Mouse (Mus musculus): ENCODE measurements around the gene Swap70. TPM values are rescaled to one million over a fixed set of nuclear protein-coding genes. Genes with fewer than 3 reads are reported as not detected.

The Swap70 gene
- polyA plus RNA-seq, 1 experiment from 2014 or later: 22.7 TPM

GRCm38 (mm10) chr7:110281435-110282256 is 60.1 kb downstream of the Swap70 start:
- DNase-seq (ENCODE audit: low spot score): no peak
- Histone ChIP-seq H3K9ac (replicated peaks; ENCODE audit: low read length) (no peak overlapping the region), H3K27me3 (ENCODE audit: control insufficient read depth, insufficient read depth, low read length) (no peaks in the 10 kb centered on the region), H3K9me3 (replicated peaks; ENCODE audit: control insufficient read depth, low read length) (no peaks in the 10 kb centered on the region), H3K36me3 (replicated peaks; ENCODE audit: control insufficient read depth, insufficient read depth, low read depth, low read length) (peaks cover 6% of the 10 kb centered on the region), H3K4me3 (ENCODE audit: low read depth, low read length) (no peak overlapping the region), H3K27ac (replicated peaks; ENCODE audit: low read depth, low read length) (no peak overlapping the region), H3K4me2 (ENCODE audit: low read depth, low read length) (no peak overlapping the region), H3K4me1 (ENCODE audit: control insufficient read depth, insufficient read depth, low read length) (no peaks in the 10 kb centered on the region)
- ATAC-seq (replicated peaks; ENCODE audit: insufficient number of reproducible peaks, low FRiP score, low TSS enrichment, low read depth): no peak
- 90% methylated on average over 11 of the region's 11 CpGs for WGBS

- H3K4me2 ChIP-seq (ENCODE audit: low read depth, low read length): no peak overlapping the region
- WGBS: 83% methylated on average over 11 of the region's 11 CpGs
- DNase-seq (ENCODE audit: low spot score): no peak
- H3K9me3 ChIP-seq (replicated peaks; ENCODE audit: control insufficient read depth, low read length): no peaks in the 10 kb centered on the region
- H3K36me3 ChIP-seq (replicated peaks; ENCODE audit: control insufficient read depth, insufficient read depth, low read depth, low read length): peaks cover 6% of the 10 kb centered on the region
- no peak overlapping the region for H3K27ac ChIP-seq (replicated peaks; ENCODE audit: low read depth, low read length)
- no peak overlapping the region for H3K4me3 ChIP-seq (ENCODE audit: low read depth, low read length)
- no peaks in the 10 kb centered on the region for H3K4me1 ChIP-seq (ENCODE audit: control insufficient read depth, insufficient read depth, low read length)
- ATAC-seq (replicated peaks; ENCODE audit: insufficient number of reproducible peaks, low FRiP score, low TSS enrichment, low read depth): no peak
- H3K27me3 ChIP-seq (ENCODE audit: control insufficient read depth, insufficient read depth, low read length): no peaks in the 10 kb centered on the region
- no peak overlapping the region for H3K9ac ChIP-seq (replicated peaks; ENCODE audit: low read length)
Observed at GRCm38 (mm10) chr7:110282797-110283196, 61.3 kb downstream of the Swap70 start.

GRCm38 (mm10) chr7:110283484-110284275 is 62.2 kb downstream of the Swap70 start:
- DNase-seq (ENCODE audit: low spot score) (no peak), ATAC-seq (replicated peaks; ENCODE audit: insufficient number of reproducible peaks, low FRiP score, low TSS enrichment, low read depth) (no peak)
- H3K36me3 ChIP-seq (replicated peaks; ENCODE audit: control insufficient read depth, insufficient read depth, low read depth, low read length): peaks cover 6% of the 10 kb centered on the region
- H3K4me2 ChIP-seq (ENCODE audit: low read depth, low read length): no peak overlapping the region
- WGBS: 94% methylated on average over 6 of the region's 6 CpGs
- H3K27ac ChIP-seq (replicated peaks; ENCODE audit: low read depth, low read length): no peak overlapping the region
- no peaks in the 10 kb centered on the region for H3K9me3 ChIP-seq (replicated peaks; ENCODE audit: control insufficient read depth, low read length)
- no peaks in the 10 kb centered on the region for H3K4me1 ChIP-seq (ENCODE audit: control insufficient read depth, insufficient read depth, low read length)
- no peak overlapping the region for H3K9ac ChIP-seq (replicated peaks; ENCODE audit: low read length)
- H3K27me3 ChIP-seq (ENCODE audit: control insufficient read depth, insufficient read depth, low read length): no peaks in the 10 kb centered on the region
- no peak overlapping the region for H3K4me3 ChIP-seq (ENCODE audit: low read depth, low read length)

GRCm38 (mm10) chr7:110285076-110285848 is 63.8 kb downstream of the Swap70 start:
- DNase-seq (ENCODE audit: low spot score) (no peak), ATAC-seq (replicated peaks; ENCODE audit: insufficient number of reproducible peaks, low FRiP score, low TSS enrichment, low read depth) (no peak)
- Histone ChIP-seq H3K4me2 (ENCODE audit: low read depth, low read length) (no peak overlapping the region), H3K9ac (replicated peaks; ENCODE audit: low read length) (no peak overlapping the region), H3K27ac (replicated peaks; ENCODE audit: low read depth, low read length) (no peak overlapping the region), H3K4me3 (ENCODE audit: low read depth, low read length) (no peak overlapping the region), H3K4me1 (ENCODE audit: control insufficient read depth, insufficient read depth, low read length) (no peaks in the 10 kb centered on the region), H3K9me3 (replicated peaks; ENCODE audit: control insufficient read depth, low read length) (no peaks in the 10 kb centered on the region), H3K36me3 (replicated peaks; ENCODE audit: control insufficient read depth, insufficient read depth, low read depth, low read length) (no peaks in the 10 kb centered on the region; the same call in 1 of the 2 replicates), H3K27me3 (ENCODE audit: control insufficient read depth, insufficient read depth, low read length) (no peaks in the 10 kb centered on the region)
- 91% methylated on average over 12 of the region's 12 CpGs for WGBS

GRCm38 (mm10) chr7:110285849-110286151 is 64.3 kb downstream of the Swap70 start:
- DNase-seq (ENCODE audit: low spot score): no peak
- H3K4me3 ChIP-seq (ENCODE audit: low read depth, low read length): no peak overlapping the region
- no peak overlapping the region for H3K4me2 ChIP-seq (ENCODE audit: low read depth, low read length)
- H3K9me3 ChIP-seq (replicated peaks; ENCODE audit: control insufficient read depth, low read length): no peaks in the 10 kb centered on the region
- no peak overlapping the region for H3K27ac ChIP-seq (replicated peaks; ENCODE audit: low read depth, low read length)
- H3K36me3 ChIP-seq (replicated peaks; ENCODE audit: control insufficient read depth, insufficient read depth, low read depth, low read length): no peaks in the 10 kb centered on the region; the same call in 1 of the 2 replicates
- H3K27me3 ChIP-seq (ENCODE audit: control insufficient read depth, insufficient read depth, low read length): no peaks in the 10 kb centered on the region
- no peak overlapping the region for H3K9ac ChIP-seq (replicated peaks; ENCODE audit: low read length)
- no peak for ATAC-seq (replicated peaks; ENCODE audit: insufficient number of reproducible peaks, low FRiP score, low TSS enrichment, low read depth)
- 77% methylated on average over 3 of the region's 3 CpGs for WGBS
- no peaks in the 10 kb centered on the region for H3K4me1 ChIP-seq (ENCODE audit: control insufficient read depth, insufficient read depth, low read length)

- Histone ChIP-seq H3K36me3 (replicated peaks; ENCODE audit: control insufficient read depth, insufficient read depth, low read depth, low read length) (no peaks in the 10 kb centered on the region; the same call in 1 of the 2 replicates), H3K4me2 (ENCODE audit: low read depth, low read length) (no peak overlapping the region), H3K4me1 (ENCODE audit: control insufficient read depth, insufficient read depth, low read length) (no peaks in the 10 kb centered on the region), H3K4me3 (ENCODE audit: low read depth, low read length) (no peak overlapping the region), H3K9ac (replicated peaks; ENCODE audit: low read length) (no peak overlapping the region), H3K27ac (replicated peaks; ENCODE audit: low read depth, low read length) (no peak overlapping the region), H3K9me3 (replicated peaks; ENCODE audit: control insufficient read depth, low read length) (no peaks in the 10 kb centered on the region), H3K27me3 (ENCODE audit: control insufficient read depth, insufficient read depth, low read length) (no peaks in the 10 kb centered on the region)
- ATAC-seq (replicated peaks; ENCODE audit: insufficient number of reproducible peaks, low FRiP score, low TSS enrichment, low read depth) (0 out of 2 replicates have a peak, but pooled peaks have one; percentile 15), DNase-seq (ENCODE audit: low spot score) (no peak)
- WGBS: 80% methylated on average over 8 of the region's 8 CpGs
Observed at GRCm38 (mm10) chr7:110286198-110286732, 64.8 kb downstream of the Swap70 start.

- 8% methylated on average over 12 of the region's 12 CpGs for WGBS
- Histone ChIP-seq H3K27me3 (ENCODE audit: control insufficient read depth, insufficient read depth, low read length) (no peaks in the 10 kb centered on the region), H3K4me3 (ENCODE audit: low read depth, low read length) (no peak overlapping the region), H3K9me3 (replicated peaks; ENCODE audit: control insufficient read depth, low read length) (no peaks in the 10 kb centered on the region), H3K4me2 (ENCODE audit: low read depth, low read length) (no peak overlapping the region), H3K27ac (replicated peaks; ENCODE audit: low read depth, low read length) (no peak overlapping the region), H3K36me3 (replicated peaks; ENCODE audit: control insufficient read depth, insufficient read depth, low read depth, low read length) (no peaks in the 10 kb centered on the region), H3K4me1 (ENCODE audit: control insufficient read depth, insufficient read depth, low read length) (no peaks in the 10 kb centered on the region), H3K9ac (replicated peaks; ENCODE audit: low read length) (no peak overlapping the region)
- DNase-seq (ENCODE audit: low spot score): peak; percentile 84
- ATAC-seq (replicated peaks; ENCODE audit: insufficient number of reproducible peaks, low FRiP score, low TSS enrichment, low read depth): peak; percentile 66
Observed at GRCm38 (mm10) chr7:110286838-110287475, 65.4 kb downstream of the Swap70 start.

All from embryonic facial prominence, embryonic 11.5 days (tissue).